Mouse (Mus musculus) limb, embryonic 11.5 days (tissue): ENCODE results near the gene Rdh5. TPM values are rescaled to one million over a fixed set of nuclear protein-coding genes. Genes with fewer than 3 reads are reported as not detected.

Experiments used
- ATAC-seq: fragments of 200-750 bp; cut with Nextera tagmentation; 2 replicates; pipeline ENCODE4 v1.8.0; 2017; ENCODE audit warnings: low read depth; ENCODE audit not compliant: insufficient number of reproducible peaks, low FRiP score, low TSS enrichment
- DNase-seq: peaks from one replicate; pipeline ENCODE4 v3.0.0-alpha.2; 2015; ENCODE audit warnings: low spot score
- H3K27ac ChIP-seq: fragments of 300-500 bp; sonication (generic); replicated peaks from 2 replicates; pipeline ENCODE4 v1.5.1; 2014; ENCODE audit warnings: low read depth, mild to moderate bottlenecking, low read length
- H3K27me3 ChIP-seq: fragments of 300-500 bp; sonication (generic); 2 replicates; pipeline ENCODE4 v1.6.1; 2014; ENCODE audit warnings: mild to moderate bottlenecking, low read length, mixed read lengths; ENCODE audit not compliant: control insufficient read depth, insufficient read depth
- H3K36me3 ChIP-seq: fragments of 300-500 bp; sonication (generic); 2 replicates; pipeline ENCODE4 v1.6.1; 2014; ENCODE audit warnings: mild to moderate bottlenecking, low read length, moderate library complexity, mixed read lengths; ENCODE audit not compliant: control insufficient read depth, insufficient read depth
- H3K4me1 ChIP-seq: fragments of 300-500 bp; sonication (generic); 2 replicates; pipeline ENCODE4 v1.6.1; 2014; ENCODE audit warnings: low read length, mixed read lengths; ENCODE audit not compliant: control insufficient read depth, insufficient read depth
- H3K4me2 ChIP-seq: fragments of 300-500 bp; sonication (generic); 2 replicates; pipeline ENCODE4 v1.6.1; 2014; ENCODE audit warnings: low read depth, mild to moderate bottlenecking, moderate library complexity; ENCODE audit not compliant: severe bottlenecking
- H3K4me3 ChIP-seq: fragments of 300-500 bp; sonication (generic); 2 replicates; pipeline ENCODE4 v1.5.1; 2014; ENCODE audit warnings: low read depth, low read length
- H3K9ac ChIP-seq: fragments of 300-500 bp; sonication (generic); 2 replicates; pipeline ENCODE4 v1.6.1; 2014; ENCODE audit warnings: mild to moderate bottlenecking, low read length
- H3K9me3 ChIP-seq: fragments of 300-500 bp; sonication (generic); 2 replicates; pipeline ENCODE4 v1.6.1; 2016; ENCODE audit warnings: low read length; ENCODE audit not compliant: control insufficient read depth
- WGBS: fragments of 180-500 bp; shearing (Covaris S2); extraction: QIAGEN DNeasy Blood & Tissue Kit; methylation state at CpG from one replicate; pipeline ENCODE4 v1.1.7; 2014; 5-methylcytosine and 5-hydroxymethylcytosine counted together
- polyA plus RNA-seq: library from polyadenylated mRNA; unstranded; fragments of >200 nt; fragmentation: Nextera tagmentation; extraction: Ambion mirVana; gene quantifications from 2 replicates; pipeline ENCODE4 v1.2.1, GENCODE M21; 2014

Rdh5 gene
- polyA plus RNA-seq, 1 experiment from 2014 or later, result 7.7 TPM

GRCm38 (mm10) chr10:128909567-128910028 lies 13.1 kb downstream of the Rdh5 start:
- H3K9me3 ChIP-seq, result no peaks in the 10 kb centered on the region
- H3K36me3 ChIP-seq, result peaks cover 6% of the 10 kb centered on the region
- peak overlapping the region; percentile 87 for H3K27ac ChIP-seq
- peak overlapping the region; percentile 96 for H3K4me3 ChIP-seq
- DNase-seq, result peak; percentile 93
- WGBS, result under 1% methylated on average over 31 of the region's 41 CpGs
- H3K27me3 ChIP-seq, result no peaks in the 10 kb centered on the region
- H3K4me1 ChIP-seq, result peaks cover 11% of the 10 kb centered on the region
- peak overlapping the region; percentile 95 for H3K9ac ChIP-seq
- H3K4me2 ChIP-seq, result peak overlapping the region; percentile 45
- peak; percentile 85 for ATAC-seq

GRCm38 (mm10) chr10:128908778-128909448 lies 13.8 kb downstream of the Rdh5 start:
- Histone ChIP-seq H3K4me3 (peak overlapping the region; percentile 96), H3K9ac (peak overlapping the region; percentile 95), H3K9me3 (no peaks in the 10 kb centered on the region), H3K4me2 (peak overlapping the region; percentile 45), H3K4me1 (peaks cover 11% of the 10 kb centered on the region), H3K36me3 (peaks cover 4% of the 10 kb centered on the region), H3K27me3 (no peaks in the 10 kb centered on the region), H3K27ac (peak overlapping the region; percentile 87)
- DNase-seq, result no peak
- WGBS, result 64% methylated on average over 13 of the region's 13 CpGs
- no peak for ATAC-seq

- WGBS, result 73% methylated on average over 5 of the region's 5 CpGs
- no peaks in the 10 kb centered on the region for H3K9me3 ChIP-seq
- no peak overlapping the region for H3K9ac ChIP-seq
- H3K4me3 ChIP-seq, result no peak overlapping the region
- H3K27me3 ChIP-seq, result no peaks in the 10 kb centered on the region
- no peaks in the 10 kb centered on the region for H3K36me3 ChIP-seq
- no peak for ATAC-seq
- no peak for DNase-seq
- no peak overlapping the region for H3K4me2 ChIP-seq
- peaks cover 3% of the 10 kb centered on the region; the same call in 1 of the 2 replicates for H3K4me1 ChIP-seq
- H3K27ac ChIP-seq, result no peak overlapping the region
These were observed 17.9 kb downstream of the Rdh5 start for GRCm38 (mm10) chr10:128904812-128905211.

GRCm38 (mm10) chr10:128902409-128902988 lies 20.2 kb downstream of the Rdh5 start:
- no peak for ATAC-seq

GRCm38 (mm10) chr10:128901409-128901808 lies 21.3 kb downstream of the Rdh5 start:
- Histone ChIP-seq H3K9me3 (no peaks in the 10 kb centered on the region), H3K36me3 (no peaks in the 10 kb centered on the region), H3K4me1 (no peaks in the 10 kb centered on the region), H3K27ac (no peak overlapping the region), H3K27me3 (peaks cover 5% of the 10 kb centered on the region; the same call in 1 of the 2 replicates), H3K9ac (no peak overlapping the region), H3K4me2 (no peak overlapping the region), H3K4me3 (no peak overlapping the region)
- DNase-seq, result no peak
- ATAC-seq, result no peak
- 94% methylated on average over 1 of the region's 1 CpGs for WGBS

More at GRCm38 (mm10) chr10:128902409-128902988, 20.2 kb downstream of the Rdh5 start:
- H3K4me2 ChIP-seq, result no peak overlapping the region
- WGBS, result 80% methylated on average over 3 of the region's 3 CpGs
- H3K27me3 ChIP-seq, result no peaks in the 10 kb centered on the region
- H3K9me3 ChIP-seq, result no peaks in the 10 kb centered on the region
- no peaks in the 10 kb centered on the region for H3K4me1 ChIP-seq
- DNase-seq, result no peak
- H3K4me3 ChIP-seq, result no peak overlapping the region
- H3K9ac ChIP-seq, result no peak overlapping the region
- H3K36me3 ChIP-seq, result no peaks in the 10 kb centered on the region
- no peak overlapping the region for H3K27ac ChIP-seq

- ATAC-seq, result no peak
- Histone ChIP-seq H3K36me3 (no peaks in the 10 kb centered on the region), H3K4me2 (no peak within 1 kb of the TSS), H3K9me3 (no peaks in the 10 kb centered on the region), H3K27ac (no peak within 1 kb of the TSS), H3K4me1 (no peaks in the 10 kb centered on the region), H3K9ac (no peak within 1 kb of the TSS), H3K4me3 (no peak within 1 kb of the TSS), H3K27me3 (peaks cover 7% of the 10 kb centered on the region; the same call in 1 of the 2 replicates)
- 77% methylated on average over 3 of the region's 3 CpGs for WGBS
- no peak for DNase-seq
These were observed 22.0 kb downstream of the Rdh5 start, which contains the start of gene Cd63 for GRCm38 (mm10) chr10:128900698-128901097. Gene Cd63, plus strand, starts transcription at chr10:128900989.

- Histone ChIP-seq H3K27me3 (peaks cover 7% of the 10 kb centered on the region; the same call in 1 of the 2 replicates), H3K4me1 (no peaks in the 10 kb centered on the region), H3K9ac (no peak overlapping the region), H3K9me3 (no peaks in the 10 kb centered on the region), H3K4me2 (no peak overlapping the region), H3K27ac (no peak overlapping the region), H3K4me3 (no peak overlapping the region), H3K36me3 (no peaks in the 10 kb centered on the region)
- 79% methylated on average over 6 of the region's 6 CpGs for WGBS
- DNase-seq (no peak), ATAC-seq (no peak)
These were observed 22.8 kb downstream of the Rdh5 start for GRCm38 (mm10) chr10:128899759-128900490.

GRCm38 (mm10) chr10:128897501-128897900 lies 25.2 kb downstream of the Rdh5 start:
- Histone ChIP-seq H3K4me1 (no peaks in the 10 kb centered on the region), H3K9ac (no peak overlapping the region), H3K27ac (no peak overlapping the region), H3K4me2 (no peak overlapping the region), H3K4me3 (no peak overlapping the region), H3K36me3 (no peaks in the 10 kb centered on the region), H3K9me3 (no peaks in the 10 kb centered on the region), H3K27me3 (peaks cover 7% of the 10 kb centered on the region; the same call in 1 of the 2 replicates)
- WGBS, result 21% methylated on average over 1 of the region's 1 CpGs
- ATAC-seq (no peak), DNase-seq (no peak)
